Mouse (Mus musculus) liver, embryonic 14.5 days (tissue): ENCODE measurements around the gene Txk.

Source experiments
- CTCF ChIP-seq: IDR thresholded peaks from 2 replicates; pipeline ENCODE4 v1.5.1; 2016; ENCODE audit warnings: antibody characterized with exemption, low read depth, control low read depth
- EP300 ChIP-seq: IDR thresholded peaks from 2 replicates; pipeline ENCODE4 v1.6.1; 2016; ENCODE audit warnings: antibody characterized with exemption, low read depth

DNA sequence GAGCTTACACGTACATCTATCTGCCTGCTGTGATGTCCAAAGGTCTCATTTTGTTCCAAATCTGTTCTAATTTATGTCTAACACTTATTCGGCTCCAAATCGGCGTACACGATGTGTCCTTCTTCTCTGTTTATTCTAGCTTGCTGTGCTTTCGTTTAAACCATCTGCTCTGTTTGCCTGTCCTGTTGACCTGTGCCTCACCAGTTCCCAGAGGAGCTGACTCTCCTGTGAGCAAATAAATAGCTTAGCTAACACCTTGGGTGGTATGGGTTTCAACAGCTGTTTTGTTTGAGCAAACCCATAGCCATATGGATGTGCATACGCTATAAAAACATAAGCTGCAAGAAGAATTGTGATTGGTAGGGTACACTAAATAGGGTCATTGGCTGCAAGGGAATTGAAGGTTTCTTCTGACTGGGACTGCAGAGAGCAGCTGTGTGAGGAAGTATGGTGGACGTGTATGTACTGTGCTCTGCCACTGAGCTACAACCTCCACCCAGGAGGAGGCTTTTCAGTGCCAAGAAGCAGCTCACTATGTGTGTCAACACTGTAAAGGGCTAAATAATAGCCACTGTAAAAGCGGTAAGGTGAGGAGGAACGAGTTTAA is 99.4 kb downstream of the Txk start:
- TF ChIP-seq CTCF: no peak
- no peak for TF ChIP-seq EP300
